Comparison of ENCODE assay signal across 8 mouse cellular contexts in genomic region chr9:108570207-108570896, GRCm38 (mm10). TPM values are rescaled to one million over a fixed set of nuclear protein-coding genes. Genes with fewer than 3 reads are reported as not detected.
DNase-seq lines count a peak whose midpoint lies in the region; ATAC-seq lines count a peak whose summit lies in the region.

No protein-coding gene starts in this region.

- no peak; the same call in 1 of the 2 replicates for ATAC-seq in forebrain, embryonic 15.5 days (replicated peaks)
- ATAC-seq in hindbrain, embryonic 13.5 days (ENCODE audit: low FRiP score), result no peak
- peak; percentile 29 for ATAC-seq in megakaryocyte progenitor cell, adult 5-6 weeks (replicated peaks; ENCODE audit: poor library complexity)
- ATAC-seq in activated CD4-positive, CD25-positive, alpha-beta regulatory T cell, adult 4 months, result no peak

- H3K4me2 ChIP-seq in forebrain, embryonic 15.5 days (replicated peaks), result peak overlapping the region; percentile 93
- H3K4me2 ChIP-seq in hindbrain, embryonic 13.5 days, result peak overlapping the region; percentile 98

- intact Hi-C loops in left cerebral cortex, postnatal 14 days (cut with DNase I), result no loop called here

- H3K27me3 ChIP-seq in forebrain, embryonic 15.5 days, result no peaks in the 10 kb centered on the region
- no peaks in the 10 kb centered on the region for H3K27me3 ChIP-seq in hindbrain, embryonic 13.5 days

- peak overlapping the region; percentile 64 for H3K27ac ChIP-seq in forebrain, embryonic 15.5 days (replicated peaks)
- H3K27ac ChIP-seq in hindbrain, embryonic 13.5 days, result peak overlapping the region; percentile 83

- WGBS in forebrain, embryonic 15.5 days, result 2% methylated on average over 40 of the region's 40 CpGs
- WGBS in hindbrain, embryonic 13.5 days, result under 1% methylated on average over 40 of the region's 40 CpGs

- peak; percentile 95 for DNase-seq in R1 (ENCODE audit: low read depth, low spot score)
- DNase-seq in cerebellum, adult 18-20 months, result peak; percentile 66 to 75
- peak; percentile 78 to 81 for DNase-seq in left cerebral cortex, postnatal 14 days (ENCODE audit: low spot score in 2 of 2)
- peak; percentile 86 for DNase-seq in right cerebral cortex, postnatal 4 days

- peak overlapping the region; percentile 62 for H3K4me3 ChIP-seq in forebrain, embryonic 15.5 days
- H3K4me3 ChIP-seq in hindbrain, embryonic 13.5 days, result peak overlapping the region; percentile 63

- H3K9ac ChIP-seq in forebrain, embryonic 15.5 days (replicated peaks), result peak overlapping the region; percentile 58
- peak overlapping the region; percentile 77 for H3K9ac ChIP-seq in hindbrain, embryonic 13.5 days

- peaks cover 64% of the 10 kb centered on the region for H3K4me1 ChIP-seq in forebrain, embryonic 15.5 days
- H3K4me1 ChIP-seq in hindbrain, embryonic 13.5 days (replicated peaks), result peaks cover 72% of the 10 kb centered on the region

- no peaks in the 10 kb centered on the region for H3K9me3 ChIP-seq in forebrain, embryonic 15.5 days
- no peaks in the 10 kb centered on the region for H3K9me3 ChIP-seq in hindbrain, embryonic 13.5 days

- peaks cover 39% of the 10 kb centered on the region for H3K36me3 ChIP-seq in forebrain, embryonic 15.5 days
- H3K36me3 ChIP-seq in hindbrain, embryonic 13.5 days, result peaks cover 54% of the 10 kb centered on the region

RNA-seq across cellular contexts. Expression of gene Dalrd3, which starts 0.7 kb away (rescaled TPM):
- 253 and 263 TPM in 2 replicates for polyA plus RNA-seq in forebrain, embryonic 15.5 days (2015; fragmentation: Nextera tagmentation; extraction: Ambion mirVana)
- polyA plus RNA-seq in hindbrain, embryonic 13.5 days (2015; fragmentation: Nextera tagmentation; extraction: Ambion mirVana), result 285 and 314 TPM in 2 replicates
- 10 to 100 TPM; 76.6 to 77.8 TPM for total RNA-seq in left cerebral cortex, postnatal 14 days (2021)
- total RNA-seq in megakaryocyte progenitor cell, adult 5-6 weeks (2015), result 95.3 and 103 TPM in 2 replicates
- total RNA-seq in megakaryocyte progenitor cell, adult 5-6 weeks (2017), result 42.7 and 43.4 TPM in 2 replicates
- 10 to 100 TPM; 46.1 to 77.0 TPM for polyA plus RNA-seq in activated CD4-positive, CD25-positive, alpha-beta regulatory T cell, adult 4 months (2017; shearing (Covaris generic))

RNA-seq across cellular contexts. Expression of gene Ndufaf3, which starts 3.1 kb away (rescaled TPM):
- 68.7 and 81.0 TPM in 2 replicates for polyA plus RNA-seq in forebrain, embryonic 15.5 days (2015; fragmentation: Nextera tagmentation; extraction: Ambion mirVana)
- polyA plus RNA-seq in hindbrain, embryonic 13.5 days (2015; fragmentation: Nextera tagmentation; extraction: Ambion mirVana), result 74.0 and 82.1 TPM in 2 replicates
- 10 to 100 TPM; 65.9 to 66.5 TPM for total RNA-seq in left cerebral cortex, postnatal 14 days (2021)
- total RNA-seq in megakaryocyte progenitor cell, adult 5-6 weeks (2015), result 33.7 and 36.8 TPM in 2 replicates
- 7.3 and 22.1 TPM in 2 replicates for total RNA-seq in megakaryocyte progenitor cell, adult 5-6 weeks (2017)
- 10 to 100 TPM; 58.2 to 74.6 TPM for polyA plus RNA-seq in activated CD4-positive, CD25-positive, alpha-beta regulatory T cell, adult 4 months (2017; shearing (Covaris generic))

RNA-seq across cellular contexts. Expression of gene Wdr6, which starts 8.2 kb away (rescaled TPM):
- polyA plus RNA-seq in forebrain, embryonic 15.5 days (2015; fragmentation: Nextera tagmentation; extraction: Ambion mirVana), result 219 and 235 TPM in 2 replicates
- 280 and 317 TPM in 2 replicates for polyA plus RNA-seq in hindbrain, embryonic 13.5 days (2015; fragmentation: Nextera tagmentation; extraction: Ambion mirVana)
- 100 to 1,000 TPM; 184 to 202 TPM for total RNA-seq in left cerebral cortex, postnatal 14 days (2021)
- 9.8 and 10.2 TPM in 2 replicates for total RNA-seq in megakaryocyte progenitor cell, adult 5-6 weeks (2015)
- total RNA-seq in megakaryocyte progenitor cell, adult 5-6 weeks (2017), result 15.5 and 17.4 TPM in 2 replicates
- 10 to 100 TPM; 18.8 to 42.4 TPM for polyA plus RNA-seq in activated CD4-positive, CD25-positive, alpha-beta regulatory T cell, adult 4 months (2017; shearing (Covaris generic))

RNA-seq across cellular contexts. Expression of gene Impdh2, which starts 10.3 kb away (rescaled TPM):
- polyA plus RNA-seq in forebrain, embryonic 15.5 days (2015; fragmentation: Nextera tagmentation; extraction: Ambion mirVana), result 117 and 125 TPM in 2 replicates
- polyA plus RNA-seq in hindbrain, embryonic 13.5 days (2015; fragmentation: Nextera tagmentation; extraction: Ambion mirVana), result 104 and 111 TPM in 2 replicates
- total RNA-seq in left cerebral cortex, postnatal 14 days (2021), result 10 to 100 TPM; 57.6 to 60.5 TPM
- 266 and 290 TPM in 2 replicates for total RNA-seq in megakaryocyte progenitor cell, adult 5-6 weeks (2015)
- total RNA-seq in megakaryocyte progenitor cell, adult 5-6 weeks (2017), result 342 and 372 TPM in 2 replicates
- 100 to 1,000 TPM; 126 to 172 TPM for polyA plus RNA-seq in activated CD4-positive, CD25-positive, alpha-beta regulatory T cell, adult 4 months (2017; shearing (Covaris generic))

RNA-seq across cellular contexts. Expression of gene P4htm, which starts 27.1 kb away (rescaled TPM):
- polyA plus RNA-seq in forebrain, embryonic 15.5 days (2015; fragmentation: Nextera tagmentation; extraction: Ambion mirVana), result 19.2 and 23.1 TPM in 2 replicates
- 25.6 and 31.4 TPM in 2 replicates for polyA plus RNA-seq in hindbrain, embryonic 13.5 days (2015; fragmentation: Nextera tagmentation; extraction: Ambion mirVana)
- total RNA-seq in left cerebral cortex, postnatal 14 days (2021), result 10 to 100 TPM; 60.3 to 61.6 TPM
- total RNA-seq in megakaryocyte progenitor cell, adult 5-6 weeks (2015), result 0.39 and 1.2 TPM in 2 replicates
- total RNA-seq in megakaryocyte progenitor cell, adult 5-6 weeks (2017), result 1.00 and 1.8 TPM in 2 replicates
- polyA plus RNA-seq in activated CD4-positive, CD25-positive, alpha-beta regulatory T cell, adult 4 months (2017; shearing (Covaris generic)), result 1 to 10 TPM; 5.1 to 9.0 TPM
